Mouse (Mus musculus): ENCODE results near the gene Bace2. TPM values are rescaled to one million over a fixed set of nuclear protein-coding genes. Genes with fewer than 3 reads are reported as not detected.

Gene Bace2
- 10 to 100 TPM; 12.0 to 12.2 TPM for total RNA-seq (2021)
- long read RNA-seq, experiment 1, full-length matches to known transcripts = 15 of 20 reads
- long read RNA-seq, experiment 1, partial matches to known transcripts = 2 of 20 reads
- long read RNA-seq, experiment 1, other reads (novel, unspliced or antisense) = 3 of 20 reads
- long read RNA-seq, experiment 2, full-length matches to known transcripts = 10 of 15 reads
- long read RNA-seq, experiment 2, partial matches to known transcripts = 1 of 15 reads
- long read RNA-seq, experiment 2, other reads (novel, unspliced or antisense) = 4 of 15 reads

- peak; percentile 55 to 80 for DNase-seq (ENCODE audit: low spot score in 2 of 2)
These were observed at the start of gene Bace2 for GRCm38 (mm10) chr16:97356499-97357187. Gene Bace2, plus strand, starts transcription at chr16:97356742.

DNA sequence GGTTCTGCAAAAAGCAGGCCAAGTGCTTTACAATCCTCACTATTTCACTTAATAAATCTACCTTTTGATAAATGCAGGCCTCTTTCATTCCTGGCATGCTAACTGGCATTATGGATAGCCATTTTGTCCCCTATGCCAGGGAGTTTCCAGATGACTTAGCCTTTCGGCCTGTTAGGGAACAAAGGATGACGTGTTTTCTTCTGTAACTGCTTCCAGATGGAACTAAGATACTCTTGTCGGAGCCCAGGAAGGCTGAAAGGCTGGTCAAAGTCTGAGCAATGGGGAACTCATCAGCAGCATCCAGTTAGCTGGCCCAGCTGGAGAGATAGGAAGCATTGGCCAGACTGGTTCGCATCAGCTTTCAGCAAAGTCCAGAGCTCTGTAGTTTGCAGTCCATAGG, 48.9 kb upstream of the Bace2 start:
- DNase-seq (ENCODE audit: low spot score in 2 of 2) = no peak

GRCm38 (mm10) chr16:97309796-97310569, 46.6 kb upstream of the Bace2 start:
- DNase-seq (ENCODE audit: low spot score in 2 of 2) = no peak

GRCm38 (mm10) chr16:97310570-97310846, 46.0 kb upstream of the Bace2 start:
- no peak for DNase-seq (ENCODE audit: low spot score in 2 of 2)

DNA sequence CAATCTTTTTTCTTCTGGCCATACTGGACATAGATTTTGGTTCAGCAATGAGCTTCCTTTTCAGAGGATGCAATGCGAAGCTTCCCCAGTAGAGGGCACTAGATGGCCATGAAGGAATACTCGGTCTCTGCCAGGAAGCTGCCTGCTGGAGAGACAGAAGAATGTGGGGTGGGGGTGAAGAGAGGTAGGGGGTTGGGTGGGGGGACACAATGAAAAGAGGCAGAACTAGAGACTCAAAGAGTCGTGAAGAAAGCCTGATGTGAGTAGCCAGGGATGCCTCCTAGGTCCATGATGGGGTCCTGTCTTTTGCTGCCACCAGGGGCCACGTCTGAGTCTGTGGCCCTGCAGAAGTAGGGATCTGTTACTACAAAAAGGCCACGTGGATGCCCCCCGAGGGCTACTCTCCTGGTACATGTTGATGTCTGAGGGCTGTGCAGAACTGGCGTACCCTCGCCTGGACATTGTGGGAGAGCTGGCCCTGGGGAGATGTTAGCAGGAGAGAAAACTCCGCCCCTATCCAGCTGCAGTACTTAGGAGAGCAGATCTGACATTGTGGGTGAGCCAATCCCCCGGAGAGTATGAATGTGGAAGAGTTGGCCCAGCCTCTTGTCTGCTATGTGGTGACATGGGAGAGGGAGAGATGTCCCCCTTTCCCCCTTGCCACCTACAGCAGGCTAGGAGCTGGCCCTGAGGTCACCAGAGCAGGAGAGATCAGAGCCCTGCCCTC, 43.4 kb upstream of the Bace2 start:
- peak; percentile 42 to 65 for DNase-seq (ENCODE audit: low spot score in 2 of 2)

DNA sequence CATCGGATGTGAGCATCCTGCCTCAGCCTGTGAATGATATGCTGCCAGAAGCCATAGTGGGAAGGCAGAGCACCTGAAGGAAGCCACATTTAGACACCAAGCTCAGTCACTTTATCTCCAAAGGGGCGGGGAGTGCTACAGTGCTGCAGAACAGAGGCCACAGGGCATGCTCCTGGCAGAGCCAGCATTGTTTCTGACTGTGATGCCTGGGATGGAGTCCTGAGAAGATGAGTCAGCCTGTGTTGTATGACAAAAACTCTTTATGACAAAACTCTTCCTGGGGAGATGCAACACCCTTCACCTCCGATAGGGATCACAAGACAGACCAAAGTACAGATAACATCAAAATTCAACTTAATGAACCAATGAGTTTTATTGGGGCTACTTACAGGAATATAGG, 35.0 kb upstream of the Bace2 start:
- no peak for DNase-seq (ENCODE audit: low spot score in 2 of 2)

- DNase-seq (ENCODE audit: low spot score in 2 of 2) = no peak
These were observed 33.9 kb upstream of the Bace2 start for GRCm38 (mm10) chr16:97322604-97323003.

DNA sequence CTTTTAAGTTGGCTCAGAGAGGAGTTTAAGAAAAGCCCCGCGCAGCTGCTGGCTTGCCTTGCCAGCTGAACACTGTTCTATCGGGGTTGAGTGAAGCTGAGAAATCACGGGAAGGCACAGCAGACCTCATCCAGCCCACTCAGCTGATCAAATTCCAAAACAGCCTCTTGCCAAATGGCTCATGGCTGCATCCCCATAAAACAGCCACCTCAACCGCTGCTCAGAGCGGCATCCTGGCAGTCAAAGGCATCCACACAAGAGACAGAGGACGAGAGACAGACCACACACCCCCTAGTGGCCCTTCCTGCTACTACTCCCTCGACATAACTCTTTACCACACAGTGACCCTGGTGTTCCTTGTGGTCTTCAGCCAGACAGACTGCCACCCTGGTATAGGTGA, 30.6 kb upstream of the Bace2 start:
- DNase-seq (ENCODE audit: low spot score in 2 of 2) = peak in 1 of 2 experiments; percentile 21

DNA sequence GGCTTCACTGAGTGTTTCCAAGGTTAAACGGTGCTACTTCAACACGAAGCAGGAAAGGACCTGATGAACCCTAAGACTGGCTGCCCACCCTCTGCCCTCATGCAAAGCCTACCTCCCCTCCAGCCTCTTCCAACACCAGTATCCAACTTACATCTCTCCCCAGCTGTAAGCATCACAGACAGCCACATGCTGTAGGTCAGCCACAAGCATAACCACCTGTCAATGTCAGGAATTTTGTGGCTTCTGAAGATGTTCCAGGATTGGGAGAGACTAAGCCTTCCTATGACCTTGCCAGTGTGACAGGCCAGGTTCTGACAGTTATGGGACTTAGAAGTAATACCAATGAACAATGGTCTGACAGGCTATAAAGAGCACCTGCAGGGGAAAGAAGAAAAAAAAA, 27.9 kb upstream of the Bace2 start:
- DNase-seq (ENCODE audit: low spot score in 2 of 2) = no peak

GRCm38 (mm10) chr16:97353013-97353412, 3.5 kb upstream of the Bace2 start:
- DNase-seq (ENCODE audit: low spot score in 2 of 2) = no peak

DNA sequence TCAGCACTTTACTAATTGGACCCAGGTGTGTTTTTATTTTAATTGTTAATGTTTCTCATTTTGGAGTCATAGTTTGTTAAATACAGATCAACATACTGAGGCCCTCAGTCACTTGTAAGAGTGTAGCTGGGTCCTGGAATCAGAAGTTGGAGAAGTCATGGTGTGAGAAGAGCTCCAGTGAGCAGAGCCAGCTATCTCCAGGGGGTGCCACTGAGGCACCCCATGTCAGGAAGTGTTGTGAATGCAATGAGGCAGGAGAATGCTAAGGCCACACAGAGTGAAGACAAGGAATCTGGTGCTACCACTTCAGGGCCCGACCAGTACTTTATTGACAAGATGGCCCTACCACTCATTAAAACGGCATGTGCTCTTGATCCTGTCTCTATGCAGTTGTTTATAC, 1.9 kb upstream of the Bace2 start:
- no peak for DNase-seq (ENCODE audit: low spot score in 2 of 2)

GRCm38 (mm10) chr16:97357188-97357821, 763 bp downstream of the Bace2 start:
- DNase-seq (ENCODE audit: low spot score in 2 of 2) = peak; percentile 25 to 57

DNA sequence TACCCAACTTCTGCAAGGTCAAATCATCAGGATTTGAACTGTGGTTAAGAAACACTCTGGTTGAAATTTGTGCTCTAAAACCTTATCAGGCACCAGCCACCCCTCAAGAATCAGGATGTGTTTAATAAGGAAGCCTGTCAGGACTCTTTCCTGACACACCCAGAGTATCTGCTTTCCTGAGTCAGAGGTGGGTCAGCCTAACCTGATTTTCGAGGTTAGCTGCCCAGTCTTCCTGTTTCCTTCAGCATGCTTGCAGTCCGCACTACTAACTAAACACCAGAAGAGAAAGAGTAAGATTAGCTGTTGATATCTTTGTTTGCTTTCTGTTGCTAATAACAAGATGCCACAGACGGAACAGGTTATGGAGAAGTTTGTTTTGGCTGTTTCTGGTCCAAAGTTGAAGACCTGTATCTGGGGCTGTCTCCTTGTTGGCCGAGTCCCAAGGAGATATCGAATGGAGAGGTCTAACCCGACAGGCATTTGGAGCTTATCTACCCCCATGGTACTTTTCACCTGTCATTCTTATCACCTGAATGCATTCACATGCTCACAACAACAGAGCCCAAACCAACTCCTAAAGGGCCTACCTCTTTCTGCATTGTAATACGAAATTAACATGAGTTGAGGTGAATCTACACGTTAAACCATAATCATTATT, 5.8 kb downstream of the Bace2 start:
- DNase-seq (ENCODE audit: low spot score in 2 of 2) = no peak

GRCm38 (mm10) chr16:97366141-97366540, 9.6 kb downstream of the Bace2 start:
- no peak for DNase-seq (ENCODE audit: low spot score in 2 of 2)

DNA sequence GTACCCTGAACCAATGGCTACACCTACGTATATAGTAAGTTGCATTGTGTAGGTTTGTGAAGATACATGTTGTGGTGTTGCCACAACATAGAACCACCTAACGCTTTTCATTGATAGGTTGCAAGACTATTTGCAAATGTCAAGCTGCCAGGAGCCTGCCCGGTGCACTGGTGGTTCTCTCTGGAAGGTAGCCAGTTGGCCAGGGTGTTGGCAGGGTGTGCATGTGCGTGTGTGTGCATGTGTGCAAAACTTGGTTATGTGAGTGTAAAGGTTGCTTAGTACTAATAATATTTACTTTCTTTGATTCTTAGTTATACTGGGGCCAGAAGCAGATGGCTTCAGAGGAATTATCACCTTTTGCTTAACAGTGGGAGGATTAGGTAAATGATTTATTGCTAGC, 13.7 kb downstream of the Bace2 start:
- DNase-seq (ENCODE audit: low spot score in 2 of 2) = no peak

- no peak for DNase-seq (ENCODE audit: low spot score in 2 of 2)
These were observed 31.4 kb downstream of the Bace2 start for GRCm38 (mm10) chr16:97387955-97388354.

DNA sequence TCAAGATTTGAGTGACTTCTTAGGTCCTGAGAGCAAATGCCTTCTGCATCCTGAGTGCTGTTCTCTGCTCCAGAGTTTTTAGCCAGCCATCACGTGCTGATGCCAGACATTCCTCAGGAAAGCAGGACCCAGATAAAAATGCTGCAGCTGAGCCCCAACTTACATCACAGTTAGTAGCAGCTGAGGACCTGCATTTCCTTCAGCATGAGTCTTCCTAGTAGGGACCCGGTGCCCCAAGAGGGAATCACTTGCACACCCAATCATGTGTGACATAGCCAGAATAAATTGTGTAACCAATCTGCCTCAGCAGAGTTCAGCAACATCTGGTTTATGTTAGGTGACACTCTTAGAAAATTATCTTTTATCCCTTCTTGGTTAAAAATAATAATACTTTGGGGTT, 34.7 kb downstream of the Bace2 start:
- no peak for DNase-seq (ENCODE audit: low spot score in 2 of 2)

- DNase-seq (ENCODE audit: low spot score in 2 of 2) = no peak
These were observed 35.3 kb downstream of the Bace2 start for GRCm38 (mm10) chr16:97391701-97392384.

GRCm38 (mm10) chr16:97396436-97396835, 39.9 kb downstream of the Bace2 start:
- no peak for DNase-seq (ENCODE audit: low spot score in 2 of 2)

- DNase-seq (ENCODE audit: low spot score in 2 of 2) = no peak
These were observed 41.5 kb downstream of the Bace2 start for GRCm38 (mm10) chr16:97397945-97398531.
